Mouse (Mus musculus) 3T3-L1 (cell line): Measurements from ENCODE around the gene Cadm3.

Experiments
- DNase-seq: peaks from one replicate; pipeline ENCODE4 v3.0.0-alpha.2; 2015; ENCODE audit warnings: low read depth, low spot score

Cadm3 gene

GRCm38 (mm10) chr1:173367356-173368046, at the start of gene Cadm3:
TSS of gene Cadm3 (minus strand) at chr1:173367695.
- no peak for DNase-seq

GRCm38 (mm10) chr1:173414631-173415030, 47.1 kb upstream of the Cadm3 start:
- DNase-seq = no peak

- no peak for DNase-seq
These were observed 44.4 kb upstream of the Cadm3 start for GRCm38 (mm10) chr1:173411863-173412262.

- DNase-seq = peak; percentile 48
These were observed 41.6 kb upstream of the Cadm3 start for GRCm38 (mm10) chr1:173409066-173409465.

- DNase-seq = no peak
These were observed 37.3 kb upstream of the Cadm3 start for GRCm38 (mm10) chr1:173404696-173405309.

GRCm38 (mm10) chr1:173398323-173398970, 31.0 kb upstream of the Cadm3 start:
- DNase-seq = peak; percentile 80

GRCm38 (mm10) chr1:173391754-173392153, 24.3 kb upstream of the Cadm3 start:
- DNase-seq = peak; percentile 43

GRCm38 (mm10) chr1:173389901-173390401, 22.5 kb upstream of the Cadm3 start:
- DNase-seq = no peak

- no peak for DNase-seq
These were observed 21.9 kb upstream of the Cadm3 start for GRCm38 (mm10) chr1:173389431-173389830.

- no peak for DNase-seq
These were observed 13.9 kb upstream of the Cadm3 start for GRCm38 (mm10) chr1:173381436-173381835.

GRCm38 (mm10) chr1:173377380-173378112, 10.1 kb upstream of the Cadm3 start:
- DNase-seq = peak; percentile 15

GRCm38 (mm10) chr1:173374020-173374419, 6.5 kb upstream of the Cadm3 start:
- DNase-seq = no peak

GRCm38 (mm10) chr1:173371586-173371985, 4.1 kb upstream of the Cadm3 start:
- no peak for DNase-seq

GRCm38 (mm10) chr1:173370456-173370855, 3.0 kb upstream of the Cadm3 start:
- DNase-seq = no peak

GRCm38 (mm10) chr1:173369611-173370010, 2.1 kb upstream of the Cadm3 start:
- no peak for DNase-seq

GRCm38 (mm10) chr1:173366701-173367355, 667 bp downstream of the Cadm3 start:
- DNase-seq = no peak

- no peak for DNase-seq
These were observed 1.5 kb downstream of the Cadm3 start for GRCm38 (mm10) chr1:173365970-173366409.

- no peak for DNase-seq
These were observed 3.2 kb downstream of the Cadm3 start for GRCm38 (mm10) chr1:173364125-173364800.

- DNase-seq = no peak
These were observed 4.1 kb downstream of the Cadm3 start for GRCm38 (mm10) chr1:173363436-173363835.

- DNase-seq = peak; percentile 51
These were observed 5.8 kb downstream of the Cadm3 start for GRCm38 (mm10) chr1:173361651-173362050.
